Mouse (Mus musculus) spleen, postnatal 0 days (tissue): Measurements from ENCODE around the gene Ovgp1. TPM values are rescaled to one million over a fixed set of nuclear protein-coding genes. Genes with fewer than 3 reads are reported as not detected.

Experiments used
- polyA plus RNA-seq: library from polyadenylated mRNA; unstranded; fragments of >200 nt; fragmentation: Nextera tagmentation; extraction: Ambion mirVana; gene quantifications from 2 replicates; pipeline ENCODE4 v1.2.1, GENCODE M21; 2015

Ovgp1 gene
- 1.8 and 2.1 TPM in 2 replicates for polyA plus RNA-seq

DNA sequence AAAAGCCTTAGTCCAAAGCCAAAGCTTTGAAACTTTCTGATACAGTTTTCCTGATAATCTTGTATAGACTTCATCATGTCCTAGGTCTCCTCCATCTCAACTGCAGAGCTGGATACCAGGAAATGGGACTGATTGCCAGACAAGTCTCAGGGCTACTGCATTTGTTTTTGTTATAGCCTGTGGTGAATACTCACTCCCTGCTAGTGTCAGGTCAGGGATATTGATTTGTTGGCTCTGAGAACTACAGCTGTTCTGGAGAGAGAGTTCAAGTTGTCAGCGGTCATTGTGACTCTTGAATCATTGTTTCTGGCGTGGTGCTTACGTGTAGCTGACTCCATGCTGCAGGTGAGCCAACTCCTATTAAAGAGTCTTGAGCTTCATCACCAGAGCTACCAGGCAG is at the start of gene Ovgp1:
Ovgp1 (plus strand) TSS at position 301 of the 400 bp plus-strand sequence.

DNA sequence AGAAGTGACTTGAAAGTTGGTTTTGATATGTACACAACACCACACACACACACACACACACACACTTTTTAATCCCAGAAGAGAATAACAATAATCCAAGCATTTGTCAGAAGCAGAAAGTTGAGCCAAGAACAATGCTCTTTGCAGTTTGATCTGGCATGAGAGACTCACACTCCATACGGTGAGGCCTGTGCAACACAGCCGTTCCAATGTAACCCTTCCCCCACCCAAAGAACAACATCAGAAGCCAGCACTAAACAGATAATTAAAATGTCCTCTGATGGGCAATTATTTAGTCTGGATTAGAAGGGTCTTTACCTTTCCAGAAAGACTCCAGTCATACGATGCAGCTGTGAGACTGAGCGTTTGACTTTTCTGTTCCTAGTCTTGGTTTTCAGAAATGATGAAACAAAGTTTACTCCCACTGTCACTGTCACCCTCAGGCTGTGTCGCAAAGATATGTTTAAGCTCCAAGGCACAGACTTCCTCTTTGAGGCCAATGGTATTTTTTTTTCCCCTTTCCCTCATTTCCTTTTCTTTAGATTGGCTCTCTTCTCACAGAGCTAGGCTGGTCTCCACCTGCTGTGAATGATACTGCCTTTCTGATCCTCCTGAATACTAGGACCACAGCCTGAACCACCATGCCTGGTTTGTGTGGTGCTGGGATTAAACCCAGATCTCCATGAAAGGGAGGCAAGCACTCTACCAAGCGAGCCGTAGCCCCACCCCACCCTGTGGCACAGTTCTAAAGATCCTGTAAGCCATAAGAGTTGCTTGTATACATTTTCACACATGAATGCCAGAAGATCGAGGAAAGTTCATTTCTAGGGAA is 41.1 kb upstream of the Ovgp1 start, which contains the start of gene I830077J02Rik:
I830077J02Rik (minus strand) TSS at position 425 of the 832 bp plus-strand sequence.

DNA sequence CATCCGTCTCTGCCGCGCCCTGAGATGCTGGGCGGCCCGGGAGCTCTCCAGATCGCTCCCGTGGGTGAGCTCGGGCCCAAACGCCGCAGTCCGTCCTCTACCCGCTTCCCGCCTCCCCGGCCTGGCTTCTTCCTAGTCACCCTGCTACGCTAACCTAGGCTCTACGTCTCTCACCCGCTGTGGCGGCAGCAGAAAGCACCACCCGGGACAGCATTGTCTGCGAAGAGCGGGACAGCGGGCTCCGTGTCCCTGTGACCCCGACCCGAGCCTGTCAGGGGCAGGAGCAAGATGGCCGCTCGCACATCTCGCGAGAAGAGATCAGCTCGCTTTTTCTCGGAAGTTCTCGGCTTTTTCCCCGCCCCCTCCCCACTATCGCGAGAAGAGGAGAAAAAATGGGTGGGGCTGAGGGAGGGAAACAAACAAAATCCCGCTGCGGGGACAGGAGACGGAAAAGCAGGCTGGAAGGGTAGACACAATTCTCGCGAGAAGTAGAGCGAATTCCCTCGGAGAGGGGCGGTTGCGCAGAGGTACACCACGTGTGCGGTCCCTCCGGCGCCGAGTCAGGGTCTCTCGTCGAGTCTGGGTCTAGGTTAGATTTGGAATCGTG is 14.4 kb upstream of the Ovgp1 start, which contains the start of gene Wdr77:
Wdr77 (plus strand) TSS at position 396 of the 607 bp plus-strand sequence.

DNA sequence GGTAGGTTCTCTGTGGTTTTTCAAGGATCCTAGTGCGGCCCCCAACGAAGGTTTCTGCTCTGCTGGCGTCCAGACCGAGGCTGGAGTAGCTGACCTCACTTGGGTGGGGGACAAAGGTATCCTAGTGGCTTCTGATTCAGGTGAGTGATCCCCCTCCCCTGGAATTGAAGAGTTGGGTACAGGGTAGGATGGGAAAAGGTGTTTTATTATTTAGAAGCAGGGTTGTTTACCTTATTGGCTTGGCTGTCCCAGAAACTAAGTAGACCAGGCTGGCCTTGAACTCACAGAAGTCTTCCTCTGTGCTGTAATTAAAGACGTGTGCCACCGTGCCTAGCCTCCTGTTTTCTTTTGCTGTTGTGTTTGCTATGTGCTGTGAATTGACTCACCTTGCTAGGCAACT is 13.5 kb upstream of the Ovgp1 start, which contains the start of gene Atp5f1:
Atp5f1 (minus strand) TSS at position 101 of the 400 bp plus-strand sequence.

DNA sequence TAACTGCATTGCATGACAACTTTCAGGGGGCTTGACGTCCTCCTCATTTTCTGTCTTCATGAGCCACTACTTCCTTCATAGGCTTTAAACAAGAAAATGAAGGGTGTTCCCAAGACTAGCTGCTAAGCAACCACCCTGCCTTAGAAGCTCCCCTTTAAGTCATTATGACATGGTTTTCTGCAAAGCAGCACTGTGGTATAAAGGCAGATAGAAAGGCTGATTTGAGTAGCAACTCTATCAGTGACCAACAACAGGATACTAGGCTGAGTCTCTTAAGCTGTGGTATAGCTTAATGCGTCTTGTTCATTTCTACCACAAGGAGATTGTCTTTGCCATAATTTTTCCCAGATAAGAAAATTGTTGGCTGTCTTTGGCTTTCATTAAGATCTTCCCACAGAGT is 41.0 kb downstream of the Ovgp1 start, which contains the start of gene Pifo:
Pifo (minus strand) TSS at position 101 of the 400 bp plus-strand sequence.

DNA sequence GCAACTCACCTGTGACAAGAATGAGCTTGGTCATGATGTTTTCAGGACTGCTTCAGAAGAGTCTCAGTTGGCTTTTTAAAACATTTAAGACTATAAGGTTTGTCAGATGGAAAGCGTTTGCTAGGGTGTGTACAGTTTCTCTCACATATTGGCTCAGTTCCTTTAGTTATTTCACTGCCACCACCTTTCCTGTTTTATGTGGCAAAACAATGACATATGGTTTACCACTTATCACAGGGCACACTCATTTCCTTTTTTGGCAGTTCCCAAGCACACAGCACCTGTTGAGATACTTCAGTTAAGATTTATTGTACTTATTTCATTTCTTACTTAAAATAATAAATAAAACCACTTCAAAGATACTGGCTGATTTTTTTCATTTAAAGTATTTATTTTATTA is 59.3 kb downstream of the Ovgp1 start, which contains the start of gene Chil5:
Chil5 (minus strand) TSS at position 34 of the 400 bp plus-strand sequence.

Other genes with a start within 250 kb of the Ovgp1 start
- gene Rap1a, start 172.4 kb upstream of the Ovgp1 start, polyA plus RNA-seq = 140 and 142 TPM in 2 replicates
- gene Adora3, start 102.9 kb upstream of the Ovgp1 start, polyA plus RNA-seq = 4.8 and 7.8 TPM in 2 replicates
- 0.45 and 0.67 TPM in 2 replicates for gene Tmigd3, start 102.8 kb upstream of the Ovgp1 start, polyA plus RNA-seq
- 9.4 and 11.1 TPM in 2 replicates for gene I830077J02Rik, start 41.0 kb upstream of the Ovgp1 start, polyA plus RNA-seq
- 44.3 and 54.8 TPM in 2 replicates for gene Wdr77, start 14.3 kb upstream of the Ovgp1 start, polyA plus RNA-seq
- 313 and 317 TPM in 2 replicates for gene Atp5f1, start 13.6 kb upstream of the Ovgp1 start, polyA plus RNA-seq
- not detected in 2 replicates for gene Pifo, start 40.9 kb downstream of the Ovgp1 start, polyA plus RNA-seq
- 0.51 and 0.66 TPM in 2 replicates for gene Chil5, start 59.1 kb downstream of the Ovgp1 start, polyA plus RNA-seq
- gene Chia1, start 139.5 kb downstream of the Ovgp1 start, polyA plus RNA-seq = not detected in 2 replicates
- 51.0 and 68.1 TPM in 2 replicates for gene Chil3, start 193.9 kb downstream of the Ovgp1 start, polyA plus RNA-seq
- not detected in 2 replicates for gene Chil4, start 245.8 kb downstream of the Ovgp1 start, polyA plus RNA-seq